Mouse (Mus musculus) stomach, embryonic 14.5 days (tissue): ENCODE measurements around the gene Pias3. TPM values are rescaled to one million over a fixed set of nuclear protein-coding genes. Genes with fewer than 3 reads are reported as not detected.

ENCODE experiments used
- ATAC-seq: fragments of 200-750 bp; cut with Nextera tagmentation; 2 replicates; pipeline ENCODE4 v1.8.0; 2017; ENCODE audit warnings: low read depth, moderate TSS enrichment; ENCODE audit not compliant: insufficient number of reproducible peaks, insufficient read depth, low FRiP score
- H3K27ac ChIP-seq: fragments of 300-500 bp; sonication (generic); 2 replicates; pipeline ENCODE4 v1.5.1; 2014; ENCODE audit warnings: mild to moderate bottlenecking, low read length, moderate library complexity, mixed read lengths
- H3K27me3 ChIP-seq: fragments of 300-500 bp; sonication (generic); 2 replicates; pipeline ENCODE4 v1.6.1; 2014; ENCODE audit warnings: low read length, control low read depth, mixed read lengths; ENCODE audit not compliant: control insufficient read depth, insufficient read depth
- H3K36me3 ChIP-seq: fragments of 300-500 bp; sonication (generic); 2 replicates; pipeline ENCODE4 v1.6.1; 2014; ENCODE audit warnings: mild to moderate bottlenecking, control low read depth, low read length, moderate library complexity, mixed read lengths; ENCODE audit not compliant: control insufficient read depth, insufficient read depth
- H3K4me1 ChIP-seq: fragments of 300-500 bp; sonication (generic); 2 replicates; pipeline ENCODE4 v1.6.1; 2014; ENCODE audit warnings: low read length, control low read depth, mixed read lengths; ENCODE audit not compliant: control insufficient read depth, insufficient read depth
- H3K4me2 ChIP-seq: fragments of 300-500 bp; sonication (generic); replicated peaks from 2 replicates; pipeline ENCODE4 v1.6.1; 2014; ENCODE audit warnings: low read depth, low read length, control low read depth
- H3K4me3 ChIP-seq: fragments of 300-500 bp; sonication (generic); 2 replicates; pipeline ENCODE4 v1.5.1; 2014; ENCODE audit warnings: low read depth, low read length, control low read depth
- H3K9ac ChIP-seq: fragments of 300-500 bp; sonication (generic); replicated peaks from 2 replicates; pipeline ENCODE4 v1.6.1; 2014; ENCODE audit warnings: low read depth, mild to moderate bottlenecking, control low read depth, low read length, moderate library complexity, mixed read lengths
- H3K9me3 ChIP-seq: fragments of 300-500 bp; sonication (generic); 2 replicates; pipeline ENCODE4 v1.6.1; 2016; ENCODE audit warnings: low read depth, low read length, control low read depth; ENCODE audit not compliant: control insufficient read depth
- WGBS: fragments of 180-500 bp; shearing (Covaris S2); extraction: QIAGEN DNeasy Blood & Tissue Kit; methylation state at CpG from one replicate; pipeline ENCODE4 v1.1.7; 2014; 5-methylcytosine and 5-hydroxymethylcytosine counted together
- polyA plus RNA-seq: library from polyadenylated mRNA; unstranded; fragments of >200 nt; fragmentation: Nextera tagmentation; extraction: Ambion mirVana; gene quantifications from 2 replicates; pipeline ENCODE4 v1.2.1, GENCODE M21; 2014

The Pias3 gene
- polyA plus RNA-seq, 1 experiment from 2014 or later = 59.4 TPM

GRCm38 (mm10) chr3:96692506-96692905 is 3.7 kb upstream of the Pias3 start:
- Histone ChIP-seq H3K27me3 (no peaks in the 10 kb centered on the region), H3K9ac (no peak overlapping the region), H3K9me3 (no peaks in the 10 kb centered on the region), H3K4me2 (no peak overlapping the region), H3K4me3 (no peak overlapping the region), H3K36me3 (no peaks in the 10 kb centered on the region), H3K27ac (peak overlapping the region; percentile 40; the same call in 1 of the 2 replicates), H3K4me1 (peaks cover 7% of the 10 kb centered on the region)
- no peak for ATAC-seq
- WGBS = 21% methylated on average over 3 of the region's 3 CpGs

- no peak for ATAC-seq
- Histone ChIP-seq H3K9ac (no peak overlapping the region), H3K4me2 (no peak overlapping the region), H3K27ac (no peak overlapping the region), H3K4me3 (no peak overlapping the region), H3K4me1 (peaks cover 14% of the 10 kb centered on the region), H3K9me3 (no peaks in the 10 kb centered on the region), H3K36me3 (no peaks in the 10 kb centered on the region), H3K27me3 (no peaks in the 10 kb centered on the region)
- 79% methylated on average over 1 of the region's 1 CpGs for WGBS
These were observed 2.6 kb upstream of the Pias3 start for GRCm38 (mm10) chr3:96693579-96693978.

- peaks cover 28% of the 10 kb centered on the region for H3K36me3 ChIP-seq
- no peaks in the 10 kb centered on the region for H3K9me3 ChIP-seq
- no peaks in the 10 kb centered on the region for H3K27me3 ChIP-seq
- H3K4me3 ChIP-seq = peak overlapping the region; percentile 74
- peak; percentile 92 for ATAC-seq
- 1% methylated on average over 84 of the region's 85 CpGs for WGBS
- peak overlapping the region; percentile 77 for H3K4me2 ChIP-seq
- H3K4me1 ChIP-seq = peaks cover 14% of the 10 kb centered on the region
- peak overlapping the region; percentile 94 for H3K27ac ChIP-seq
- H3K9ac ChIP-seq = peak overlapping the region; percentile 69
These were observed 865 bp downstream of the Pias3 start for GRCm38 (mm10) chr3:96696766-96697732.

- H3K9me3 ChIP-seq = no peaks in the 10 kb centered on the region
- no peak overlapping the region for H3K27ac ChIP-seq
- peaks cover 14% of the 10 kb centered on the region for H3K4me1 ChIP-seq
- H3K27me3 ChIP-seq = no peaks in the 10 kb centered on the region
- 47% methylated on average over 19 of the region's 19 CpGs for WGBS
- H3K9ac ChIP-seq = no peak overlapping the region
- ATAC-seq = no peak
- peaks cover 45% of the 10 kb centered on the region for H3K36me3 ChIP-seq
- H3K4me2 ChIP-seq = no peak overlapping the region
- H3K4me3 ChIP-seq = no peak overlapping the region
These were observed 3.0 kb downstream of the Pias3 start for GRCm38 (mm10) chr3:96698993-96699690.

DNA sequence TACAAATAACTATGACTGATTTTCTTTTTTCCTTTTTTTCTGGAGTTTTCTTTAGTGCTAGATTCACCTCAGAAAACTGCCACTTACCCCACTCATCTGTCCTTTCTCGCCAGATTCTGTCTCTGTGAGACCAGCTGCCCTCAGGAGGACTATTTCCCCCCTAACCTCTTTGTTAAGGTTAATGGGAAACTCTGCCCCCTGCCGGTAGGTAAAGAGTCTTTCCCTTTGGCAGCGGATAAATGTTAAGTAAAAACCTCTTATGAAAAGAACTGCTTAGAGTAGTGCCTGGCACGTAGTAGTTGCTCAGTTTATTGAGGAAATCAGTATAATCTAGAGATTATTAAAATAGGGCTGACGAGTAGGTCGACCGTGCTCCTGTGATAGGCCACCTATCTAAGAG is 4.2 kb downstream of the Pias3 start:
- WGBS = 60% methylated on average over 7 of the region's 7 CpGs
- Histone ChIP-seq H3K27ac (no peak overlapping the region), H3K27me3 (no peaks in the 10 kb centered on the region), H3K4me1 (peaks cover 14% of the 10 kb centered on the region), H3K4me2 (no peak overlapping the region), H3K9ac (no peak overlapping the region), H3K36me3 (peaks cover 55% of the 10 kb centered on the region), H3K9me3 (no peaks in the 10 kb centered on the region), H3K4me3 (no peak overlapping the region)
- ATAC-seq = no peak

GRCm38 (mm10) chr3:96701003-96701402 is 4.8 kb downstream of the Pias3 start:
- peaks cover 55% of the 10 kb centered on the region for H3K36me3 ChIP-seq
- no peak overlapping the region for H3K27ac ChIP-seq
- H3K9ac ChIP-seq = no peak overlapping the region
- peaks cover 8% of the 10 kb centered on the region for H3K4me1 ChIP-seq
- WGBS = 85% methylated on average over 4 of the region's 4 CpGs
- no peak overlapping the region for H3K4me3 ChIP-seq
- H3K9me3 ChIP-seq = no peaks in the 10 kb centered on the region
- no peak overlapping the region for H3K4me2 ChIP-seq
- no peak for ATAC-seq
- no peaks in the 10 kb centered on the region for H3K27me3 ChIP-seq

- 67% methylated on average over 11 of the region's 11 CpGs for WGBS
- Histone ChIP-seq H3K4me1 (no peaks in the 10 kb centered on the region), H3K27me3 (0 out of 2 replicates have a peak, but pooled peaks cover 5% of the 10 kb centered on the region), H3K9ac (no peak overlapping the region), H3K4me2 (no peak overlapping the region), H3K4me3 (no peak overlapping the region), H3K27ac (no peak overlapping the region), H3K36me3 (peaks cover 50% of the 10 kb centered on the region), H3K9me3 (no peaks in the 10 kb centered on the region)
- no peak for ATAC-seq
These were observed 8.6 kb downstream of the Pias3 start for GRCm38 (mm10) chr3:96704778-96705177.

- Histone ChIP-seq H3K9ac (no peak overlapping the region), H3K4me1 (no peaks in the 10 kb centered on the region), H3K4me3 (no peak overlapping the region), H3K27ac (no peak overlapping the region), H3K36me3 (peaks cover 39% of the 10 kb centered on the region), H3K9me3 (no peaks in the 10 kb centered on the region), H3K27me3 (0 out of 2 replicates have a peak, but pooled peaks cover 5% of the 10 kb centered on the region), H3K4me2 (no peak overlapping the region)
- WGBS = 87% methylated on average over 11 of the region's 11 CpGs
- ATAC-seq = no peak
These were observed 10.0 kb downstream of the Pias3 start for GRCm38 (mm10) chr3:96706217-96706616.
